Mouse (Mus musculus) MEL (cell line): ENCODE measurements around the gene Tsfm. TPM values are rescaled to one million over a fixed set of nuclear protein-coding genes. Genes with fewer than 3 reads are reported as not detected.

Experiments used
- DNase-seq: peaks from one replicate; pipeline ENCODE4 v3.0.0; 2011; ENCODE audit warnings: low read depth, low spot score
- H3K27ac ChIP-seq: 2 replicates; pipeline ENCODE4 v1.5.1; 2012; ENCODE audit warnings: low read depth, mild to moderate bottlenecking, control low read depth, low read length, moderate library complexity; ENCODE audit not compliant: control insufficient read depth
- H3K27me3 ChIP-seq, 2 experiments: fragments of 150-350 bp in 1 of 2; sonication (generic) in 1 of 2; 2 replicates each; pipeline ENCODE4 v1.6.1; 2012; ENCODE audit warnings: low read length in 2 of 2, mild to moderate bottlenecking in 2 of 2, improper control_type of control experiment in 1 of 2, moderate library complexity in 1 of 2; ENCODE audit not compliant: insufficient read depth in 2 of 2, control insufficient read depth in 1 of 2
- H3K36me3 ChIP-seq, 2 experiments: 2 replicates each; pipeline ENCODE4 v1.6.1; 2012 to 2014; ENCODE audit warnings: low read length in 2 of 2, improper control_type of control experiment in 1 of 2, inconsistent platforms in 1 of 2, mild to moderate bottlenecking in 1 of 2; ENCODE audit not compliant: insufficient read depth in 2 of 2, control insufficient read depth in 1 of 2
- H3K4me1 ChIP-seq, 2 experiments: fragments of 150-350 bp in 1 of 2; sonication (generic) in 1 of 2; 2 replicates each; pipeline ENCODE4 v1.6.1; 2012; ENCODE audit warnings: low read length in 2 of 2, improper control_type of control experiment in 1 of 2, mild to moderate bottlenecking in 1 of 2; ENCODE audit not compliant: insufficient read depth in 2 of 2, control insufficient read depth in 1 of 2
- H3K4me3 ChIP-seq, 2 experiments: fragments of 150-350 bp in 1 of 2; sonication (generic) in 1 of 2; 2 replicates each; pipeline ENCODE4 v1.5.1; 2012; ENCODE audit warnings: low read depth in 2 of 2, low read length in 2 of 2, mild to moderate bottlenecking in 2 of 2, moderate library complexity in 2 of 2, control low read depth in 1 of 2, improper control_type of control experiment in 1 of 2; ENCODE audit not compliant: control insufficient read depth in 1 of 2, insufficient read depth in 1 of 2
- H3K79me2 ChIP-seq: 2 replicates; pipeline ENCODE4 v1.6.1; 2012; ENCODE audit warnings: mild to moderate bottlenecking, low read length, moderate library complexity; ENCODE audit not compliant: control insufficient read depth, poor library complexity, insufficient read depth
- H3K9ac ChIP-seq: 2 replicates; pipeline ENCODE4 v1.6.1; 2012; ENCODE audit warnings: low read depth, mild to moderate bottlenecking, control low read depth, low read length, moderate library complexity; ENCODE audit not compliant: control insufficient read depth, poor library complexity, severe bottlenecking
- H3K9me3 ChIP-seq: fragments of 150-350 bp; sonication (generic); replicated peaks from 2 replicates; pipeline ENCODE4 v1.6.1; 2012; ENCODE audit warnings: mild to moderate bottlenecking, low read length, improper control_type of control experiment, moderate library complexity; ENCODE audit not compliant: insufficient read depth
- BHLHE40 ChIP-seq: IDR thresholded peaks from 2 replicates; pipeline ENCODE4 v1.6.1; 2012; ENCODE audit warnings: low read depth, mild to moderate bottlenecking, inconsistent platforms, low read length, improper control_type of control experiment, borderline replicate concordance
- CHD2 ChIP-seq: IDR thresholded peaks from 2 replicates; pipeline ENCODE4 v1.6.1; 2011; ENCODE audit warnings: low read length, improper control_type of control experiment
- GABPA ChIP-seq: IDR thresholded peaks from 2 replicates; pipeline ENCODE4 v1.6.1; 2012; ENCODE audit warnings: low read depth, mild to moderate bottlenecking, inconsistent platforms, low read length, improper control_type of control experiment, moderate library complexity
- GATA1 ChIP-seq: IDR thresholded peaks from 2 replicates; pipeline ENCODE4 v1.6.1; 2011; ENCODE audit warnings: low read depth, low read length, improper control_type of control experiment
- HCFC1 ChIP-seq: IDR thresholded peaks from 2 replicates; pipeline ENCODE4 v1.6.1; 2012; ENCODE audit warnings: low read depth, mild to moderate bottlenecking, inconsistent platforms, low read length, improper control_type of control experiment, moderate library complexity
- JUND ChIP-seq: IDR thresholded peaks from 2 replicates; pipeline ENCODE4 v1.6.1; 2011; ENCODE audit warnings: low read depth, mild to moderate bottlenecking, improper control_type of control experiment, low read length
- MAFK ChIP-seq: IDR thresholded peaks from 2 replicates; pipeline ENCODE4 v1.6.1; 2011; ENCODE audit warnings: low read depth, mild to moderate bottlenecking, low read length, improper control_type of control experiment, borderline replicate concordance
- MAX ChIP-seq: IDR thresholded peaks from 2 replicates; pipeline ENCODE4 v1.6.1; 2011; ENCODE audit warnings: low read length, improper control_type of control experiment
- MAZ ChIP-seq: IDR thresholded peaks from 2 replicates; pipeline ENCODE4 v1.6.1; 2012; ENCODE audit warnings: low read depth, mild to moderate bottlenecking, inconsistent platforms, low read length, improper control_type of control experiment
- MXI1 ChIP-seq: IDR thresholded peaks from 2 replicates; pipeline ENCODE4 v1.6.1; 2011; ENCODE audit warnings: mild to moderate bottlenecking, low read depth, low read length, improper control_type of control experiment
- MYB ChIP-seq: IDR thresholded peaks from 2 replicates; pipeline ENCODE4 v1.6.1; 2011; ENCODE audit warnings: mild to moderate bottlenecking, low read depth, low read length, improper control_type of control experiment
- NELFE ChIP-seq: IDR thresholded peaks from 2 replicates; pipeline ENCODE4 v1.6.1; 2011; ENCODE audit warnings: low read depth, low read length, improper control_type of control experiment
- NRF1 ChIP-seq: IDR thresholded peaks from 2 replicates; pipeline ENCODE4 v1.6.1; 2014; ENCODE audit warnings: low read depth, mild to moderate bottlenecking, inconsistent platforms, low read length, improper control_type of control experiment, moderate library complexity; ENCODE audit not compliant: poor library complexity, insufficient read depth, severe bottlenecking
- POLR2A ChIP-seq, 2 experiments: IDR thresholded peaks; 2 replicates each; pipeline ENCODE4 v1.6.1; 2011 to 2012; ENCODE audit warnings: low read length in 2 of 2, mild to moderate bottlenecking in 2 of 2, control low read depth in 1 of 2, improper control_type of control experiment in 1 of 2, low read depth in 1 of 2, moderate library complexity in 1 of 2; ENCODE audit not compliant: control insufficient read depth in 1 of 2, insufficient read depth in 1 of 2, poor library complexity in 1 of 2
- RAD21 ChIP-seq: IDR thresholded peaks from 2 replicates; pipeline ENCODE4 v1.6.1; 2011; ENCODE audit warnings: mild to moderate bottlenecking, low read depth, low read length, improper control_type of control experiment
- RCOR1 ChIP-seq: IDR thresholded peaks from 2 replicates; pipeline ENCODE4 v1.6.1; 2012; ENCODE audit warnings: low read depth, mild to moderate bottlenecking, inconsistent platforms, low read length, improper control_type of control experiment
- SMC3 ChIP-seq: IDR thresholded peaks from 2 replicates; pipeline ENCODE4 v1.6.1; 2011; ENCODE audit warnings: low read depth, low read length, improper control_type of control experiment
- TBP ChIP-seq: IDR thresholded peaks from 2 replicates; pipeline ENCODE4 v1.8.0; 2011; ENCODE audit warnings: low read depth, low read length, improper control_type of control experiment
- TCF12 ChIP-seq: IDR thresholded peaks from 2 replicates; pipeline ENCODE4 v1.6.1; 2014; ENCODE audit warnings: low read depth, mild to moderate bottlenecking, inconsistent platforms, low read length, improper control_type of control experiment, moderate library complexity
- UBTF ChIP-seq: IDR thresholded peaks from 2 replicates; pipeline ENCODE4 v1.6.1; 2012; ENCODE audit warnings: low read depth, mild to moderate bottlenecking, inconsistent platforms, low read length, improper control_type of control experiment, moderate library complexity, borderline replicate concordance; ENCODE audit not compliant: insufficient read depth
- USF1 ChIP-seq: IDR thresholded peaks from 2 replicates; pipeline ENCODE4 v1.6.1; 2014; ENCODE audit warnings: low read depth, mild to moderate bottlenecking, inconsistent platforms, low read length, improper control_type of control experiment, moderate library complexity
- USF2 ChIP-seq, 2 experiments: IDR thresholded peaks; 2 replicates each; pipeline ENCODE4 v1.6.1; 2011 to 2012; ENCODE audit warnings: improper control_type of control experiment in 2 of 2, low read length in 2 of 2, borderline replicate concordance in 1 of 2, inconsistent platforms in 1 of 2, low read depth in 1 of 2, mild to moderate bottlenecking in 1 of 2; ENCODE audit not compliant: insufficient read depth in 1 of 2
- ZC3H11A ChIP-seq: IDR thresholded peaks from 2 replicates; pipeline ENCODE4 v1.6.1; 2012; ENCODE audit warnings: low read depth, mild to moderate bottlenecking, inconsistent platforms, low read length, improper control_type of control experiment
- ZKSCAN1 ChIP-seq: IDR thresholded peaks from 2 replicates; pipeline ENCODE4 v1.6.1; 2012; ENCODE audit warnings: low read depth, mild to moderate bottlenecking, inconsistent platforms, low read length, improper control_type of control experiment, moderate library complexity
- polyA plus RNA-seq, 2 experiments: library from polyadenylated mRNA; stranded (reverse) in 1 of 2; unstranded in 1 of 2; fragments of >175 nt in 1 of 2; fragments of >200 nt in 1 of 2; gene quantifications; 2 replicates each; pipeline versions ENCODE4 v1.2.1 to v1.2.4; 2012; ENCODE audit warnings: low replicate concordance in 2 of 2, low read depth in 1 of 2; ENCODE audit not compliant: insufficient read length in 2 of 2, insufficient read depth in 1 of 2, missing spikeins in 1 of 2
- total RNA-seq: library from RNA; depleted of rRNA; stranded (reverse); fragments of 300-350 nt; gene quantifications from 2 replicates; pipeline ENCODE4 v1.2.3, GENCODE M21; 2012

Gene Tsfm
- total and polyA plus RNA-seq, 3 experiments: 84.7 to 90.0 TPM; not detected in 1

DNA sequence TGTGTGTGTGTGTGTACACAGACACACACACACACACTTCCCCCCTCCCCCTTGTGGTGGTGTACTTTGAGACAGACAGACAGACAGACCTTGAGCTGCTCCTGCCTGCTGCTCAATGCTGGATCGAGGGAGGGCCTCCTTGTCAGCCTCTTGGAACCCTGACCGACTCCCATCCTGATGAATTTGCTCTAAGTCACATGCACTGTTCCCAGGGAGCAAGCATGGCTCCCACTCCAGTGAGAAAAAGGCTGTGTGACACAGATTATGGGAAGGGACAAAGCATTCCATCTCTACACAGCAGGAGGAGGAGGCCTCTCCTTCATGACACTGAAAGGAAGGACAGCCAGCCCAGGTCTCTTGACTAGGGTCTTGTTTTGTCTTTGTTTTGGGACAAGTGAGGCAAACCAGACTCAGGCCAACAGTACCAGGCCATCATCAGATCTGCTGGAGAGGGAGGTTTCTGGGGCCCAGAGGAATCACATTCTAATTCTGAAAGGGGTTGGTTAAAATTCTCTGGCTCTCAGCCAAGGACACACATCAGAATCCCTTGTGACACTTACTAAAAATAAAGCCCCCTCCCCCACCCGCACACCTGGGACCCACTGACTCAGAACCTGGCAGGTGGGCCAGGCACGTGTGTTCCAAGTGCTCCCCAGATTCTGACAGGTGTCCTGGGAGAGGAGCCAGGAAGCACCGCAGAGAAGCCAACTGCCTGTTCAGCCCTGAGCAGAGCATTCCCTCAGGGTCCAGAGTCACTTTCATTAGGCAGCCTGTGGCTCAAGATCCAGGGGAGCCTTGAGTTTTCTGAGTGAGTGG is 46.2 kb downstream of the Tsfm start:
- no peaks in the 10 kb centered on the region for H3K9me3 ChIP-seq
- no peak for DNase-seq
- H3K36me3 ChIP-seq: peaks cover 0 to 11% of the 10 kb centered on the region in 2 experiments; a peak in 3 of 4 replicates
- no peak overlapping the region for H3K27ac ChIP-seq
- no peak overlapping the region for H3K9ac ChIP-seq
- no peaks in the 10 kb centered on the region for H3K27me3 ChIP-seq
- H3K4me3 ChIP-seq: no peak overlapping the region
- TF ChIP-seq BHLHE40: no peak
- no peak for TF ChIP-seq ZKSCAN1
- TF ChIP-seq NRF1: no peak
- TF ChIP-seq USF2 (IDR thresholded peaks at IDR 0.05; ENCODE audit: borderline replicate concordance in 1 of 2, insufficient read depth in 1 of 2, low read depth in 1 of 2, low read length in 2 of 2): no peak
- no peak for TF ChIP-seq JUND
- no peak for TF ChIP-seq SMC3
- no peak for TF ChIP-seq ZC3H11A
- no peak for TF ChIP-seq MAFK
- TF ChIP-seq MAZ: no peak
- TF ChIP-seq HCFC1: no peak
- no peak for TF ChIP-seq TBP
- no peak for TF ChIP-seq GATA1
- TF ChIP-seq MYB: no peak
- TF ChIP-seq UBTF: no peak
- no peak for TF ChIP-seq RCOR1
- TF ChIP-seq USF1: no peak
- TF ChIP-seq GABPA: no peak
- peaks cover 36% of the 10 kb centered on the region for H3K79me2 ChIP-seq
- peaks cover 4 to 28% of the 10 kb centered on the region in 2 experiments; a peak in 3 of 4 replicates for H3K4me1 ChIP-seq

DNA sequence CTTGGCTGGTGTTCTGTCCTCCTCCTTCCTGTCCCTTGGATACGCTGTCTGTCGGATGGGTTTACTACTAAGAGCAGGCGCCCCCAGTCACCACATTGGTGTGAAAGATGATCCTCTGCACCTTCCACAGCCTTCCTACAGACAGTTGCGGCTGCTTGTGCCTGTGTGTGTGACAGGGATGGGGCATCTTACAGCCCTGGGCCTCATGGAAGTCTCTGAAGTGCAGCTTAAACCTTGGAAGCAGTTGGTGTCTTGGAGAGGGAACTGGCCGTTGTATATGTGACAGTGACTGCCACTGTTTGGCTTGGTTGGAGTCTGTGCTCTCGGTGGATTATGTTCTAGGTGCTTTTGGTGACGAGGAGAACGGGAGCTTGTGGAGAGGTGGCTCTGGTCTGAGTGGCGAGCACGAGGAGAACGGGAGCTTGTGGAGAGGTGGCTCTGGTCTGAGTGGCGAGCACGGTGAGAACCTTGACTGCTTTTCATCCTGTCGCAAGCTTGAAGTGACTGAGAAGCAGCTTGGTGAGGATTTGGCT is 47.4 kb downstream of the Tsfm start:
- Histone ChIP-seq H3K4me3 (no peak overlapping the region), H3K36me3 (peaks cover 0 to 11% of the 10 kb centered on the region in 2 experiments; a peak in 3 of 4 replicates), H3K4me1 (peaks cover 4 to 28% of the 10 kb centered on the region in 2 experiments; a peak in 3 of 4 replicates), H3K79me2 (peaks cover 39% of the 10 kb centered on the region), H3K27ac (no peak overlapping the region), H3K27me3 (no peaks in the 10 kb centered on the region), H3K9ac (no peak overlapping the region), H3K9me3 (no peaks in the 10 kb centered on the region)
- no peak for DNase-seq
- TF ChIP-seq MAX (no peak), USF2 (IDR thresholded peaks at IDR 0.05; ENCODE audit: borderline replicate concordance in 1 of 2, insufficient read depth in 1 of 2, low read depth in 1 of 2, low read length in 2 of 2) (no peak), TCF12 (no peak), NELFE (no peak), MAZ (no peak), RAD21 (no peak), ZKSCAN1 (no peak), TBP (no peak), GATA1 (no peak), RCOR1 (no peak), POLR2A (IDR thresholded peaks at IDR 0.05; ENCODE audit: control insufficient read depth in 1 of 2, insufficient read depth in 1 of 2, low read depth in 1 of 2, low read length in 2 of 2, poor library complexity in 1 of 2) (no peak), HCFC1 (no peak), MXI1 (no peak), ZC3H11A (no peak), USF1 (no peak), CHD2 (no peak), JUND (no peak)
